Mouse (Mus musculus): ENCODE data around the gene Olfr1348. TPM values are rescaled to one million over a fixed set of nuclear protein-coding genes. Genes with fewer than 3 reads are reported as not detected.
"Not testable (repeated sequence)": the region's sequence is repeated elsewhere in the genome, so short reads cannot be mapped to it uniquely, and the experiment has no call there.

Gene Olfr1348
- not detected in 2 replicates for polyA plus RNA-seq (2014; fragmentation: Nextera tagmentation; extraction: Ambion mirVana)

DNA sequence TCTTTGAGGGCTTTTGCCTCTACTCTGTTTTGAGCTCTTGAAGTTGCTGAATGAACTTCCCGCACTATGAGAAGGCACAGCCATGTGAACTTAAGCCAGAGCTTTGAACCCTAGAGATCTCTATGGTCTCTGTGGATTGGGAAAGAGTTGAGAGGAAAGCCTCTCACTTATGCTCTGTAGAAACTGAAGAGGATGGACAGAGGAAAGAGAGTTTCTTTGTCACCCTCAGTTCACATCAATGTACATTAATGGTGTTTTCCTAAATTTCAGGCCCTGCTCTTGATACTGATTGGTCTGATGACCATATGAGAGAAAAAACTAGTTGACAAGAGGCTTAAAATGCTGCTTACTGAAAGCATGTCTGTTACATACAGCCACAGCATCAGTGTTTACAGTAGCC lies at the start of gene Olfr1348:
Gene Olfr1348 (minus strand): TSS at position 101 of the 400 bp plus-strand sequence.
- no peaks in the 10 kb centered on the region for H3K4me1 ChIP-seq (replicated peaks; ENCODE audit: control insufficient read depth, insufficient read depth, low read length)
- no peaks in the 10 kb centered on the region for H3K9me3 ChIP-seq (ENCODE audit: control insufficient read depth, low read length)
- no peak within 1 kb of the TSS for H3K4me2 ChIP-seq
- H3K36me3 ChIP-seq (ENCODE audit: control insufficient read depth, insufficient read depth, low read length): no peaks in the 10 kb centered on the region
- H3K4me3 ChIP-seq (ENCODE audit: low read depth, low read length): no peak within 1 kb of the TSS
- H3K9ac ChIP-seq (ENCODE audit: low read depth, low read length): no peak within 1 kb of the TSS
- ATAC-seq (replicated peaks; ENCODE audit: low FRiP score): no peak
- H3K27ac ChIP-seq (ENCODE audit: low read depth, low read length): no peak within 1 kb of the TSS
- no peak for DNase-seq (ENCODE audit: low spot score)
- 88% methylated on average over 1 of the region's 1 CpGs for WGBS
- H3K27me3 ChIP-seq (replicated peaks; ENCODE audit: control insufficient read depth, insufficient read depth, low read length): no peaks in the 10 kb centered on the region

DNA sequence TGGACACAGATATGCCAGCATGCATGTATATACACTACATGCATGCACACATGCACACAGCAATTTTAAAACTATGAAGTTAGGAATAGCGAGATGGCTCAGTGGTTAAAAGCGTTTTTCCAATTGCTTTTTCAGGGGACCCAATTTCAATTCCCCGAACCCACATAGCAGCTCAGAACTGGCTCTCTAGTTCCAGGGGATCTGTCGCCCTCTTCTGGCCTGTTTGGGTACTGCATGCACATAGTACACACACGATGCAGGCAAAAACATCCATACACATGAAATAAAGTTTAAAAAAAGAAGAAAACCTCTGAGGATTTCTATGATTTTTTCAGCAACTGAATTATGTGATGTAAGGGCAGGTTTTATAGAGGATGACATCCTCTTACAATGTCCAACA lies 17.6 kb upstream of the Olfr1348 start:
- Histone ChIP-seq H3K9me3 (ENCODE audit: control insufficient read depth, low read length) (0 out of 2 replicates have a peak, but pooled peaks cover 3% of the 10 kb centered on the region), H3K27ac (ENCODE audit: low read depth, low read length) (no peak overlapping the region), H3K9ac (ENCODE audit: low read depth, low read length) (no peak overlapping the region), H3K27me3 (replicated peaks; ENCODE audit: control insufficient read depth, insufficient read depth, low read length) (no peaks in the 10 kb centered on the region), H3K36me3 (ENCODE audit: control insufficient read depth, insufficient read depth, low read length) (no peaks in the 10 kb centered on the region), H3K4me2 (no peak overlapping the region), H3K4me1 (replicated peaks; ENCODE audit: control insufficient read depth, insufficient read depth, low read length) (no peaks in the 10 kb centered on the region), H3K4me3 (ENCODE audit: low read depth, low read length) (no peak overlapping the region)
- no peak for ATAC-seq (replicated peaks; ENCODE audit: low FRiP score)
- 63% methylated on average over 5 of the region's 5 CpGs for WGBS
- no peak for DNase-seq (ENCODE audit: low spot score)

DNA sequence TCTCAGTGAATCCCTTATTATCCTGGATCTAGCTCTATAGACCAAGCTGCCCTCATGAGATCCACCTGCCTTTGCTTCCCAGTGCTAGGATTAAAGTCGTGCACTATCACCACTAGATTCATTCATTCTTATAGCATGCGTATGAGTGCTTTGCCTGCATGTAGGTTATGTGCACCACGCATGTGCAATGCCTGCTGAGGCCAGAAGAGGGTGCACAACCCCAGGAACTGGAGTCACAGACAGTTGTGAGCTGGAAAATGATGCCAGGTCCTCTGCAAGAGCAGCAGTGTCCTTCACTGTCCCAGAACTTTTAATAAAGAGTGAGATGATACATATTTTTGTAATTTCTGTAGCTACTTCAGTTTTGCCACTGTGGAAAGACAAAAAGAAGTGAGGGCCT lies 16.5 kb upstream of the Olfr1348 start:
- Histone ChIP-seq H3K9me3 (ENCODE audit: control insufficient read depth, low read length) (0 out of 2 replicates have a peak, but pooled peaks cover 3% of the 10 kb centered on the region), H3K4me1 (replicated peaks; ENCODE audit: control insufficient read depth, insufficient read depth, low read length) (no peaks in the 10 kb centered on the region), H3K36me3 (ENCODE audit: control insufficient read depth, insufficient read depth, low read length) (no peaks in the 10 kb centered on the region), H3K27ac (ENCODE audit: low read depth, low read length) (no peak overlapping the region), H3K9ac (ENCODE audit: low read depth, low read length) (no peak overlapping the region), H3K4me3 (ENCODE audit: low read depth, low read length) (no peak overlapping the region), H3K4me2 (no peak overlapping the region), H3K27me3 (replicated peaks; ENCODE audit: control insufficient read depth, insufficient read depth, low read length) (no peaks in the 10 kb centered on the region)
- DNase-seq (ENCODE audit: low spot score) (no peak), ATAC-seq (replicated peaks; ENCODE audit: low FRiP score) (no peak)
- 57% methylated on average over 3 of the region's 3 CpGs for WGBS

DNA sequence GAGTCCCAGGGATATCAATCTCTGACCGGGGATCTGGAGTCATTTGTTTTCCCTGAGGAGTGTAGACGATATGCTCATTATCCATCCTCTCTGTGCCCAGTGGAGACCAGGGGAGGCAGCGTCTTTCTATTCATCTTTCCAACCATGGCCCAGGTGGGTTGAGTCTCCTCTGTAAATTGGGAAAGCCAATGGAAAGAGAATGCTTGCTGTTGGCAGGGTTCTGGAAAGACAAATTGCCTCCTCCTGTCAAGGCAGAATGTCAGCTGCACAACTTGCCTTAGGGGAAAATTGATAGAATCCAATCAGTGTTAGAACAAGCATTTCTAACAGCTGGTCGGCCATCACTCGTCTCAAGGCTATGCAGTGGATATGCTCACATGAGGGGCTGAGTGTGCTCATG lies 14.3 kb upstream of the Olfr1348 start, which contains the start of gene Olfr1349:
Gene Olfr1349 (minus strand): TSS at position 101 of the 400 bp plus-strand sequence.
- Histone ChIP-seq H3K36me3 (ENCODE audit: control insufficient read depth, insufficient read depth, low read length) (no peaks in the 10 kb centered on the region), H3K4me3 (ENCODE audit: low read depth, low read length) (no peak within 1 kb of the TSS), H3K4me1 (replicated peaks; ENCODE audit: control insufficient read depth, insufficient read depth, low read length) (no peaks in the 10 kb centered on the region), H3K9ac (ENCODE audit: low read depth, low read length) (no peak within 1 kb of the TSS), H3K9me3 (ENCODE audit: control insufficient read depth, low read length) (0 out of 2 replicates have a peak, but pooled peaks cover 3% of the 10 kb centered on the region), H3K27ac (ENCODE audit: low read depth, low read length) (no peak within 1 kb of the TSS), H3K27me3 (replicated peaks; ENCODE audit: control insufficient read depth, insufficient read depth, low read length) (no peaks in the 10 kb centered on the region), H3K4me2 (no peak within 1 kb of the TSS)
- WGBS: 81% methylated on average over 5 of the region's 5 CpGs
- no peak for ATAC-seq (replicated peaks; ENCODE audit: low FRiP score)
- no peak for DNase-seq (ENCODE audit: low spot score)

DNA sequence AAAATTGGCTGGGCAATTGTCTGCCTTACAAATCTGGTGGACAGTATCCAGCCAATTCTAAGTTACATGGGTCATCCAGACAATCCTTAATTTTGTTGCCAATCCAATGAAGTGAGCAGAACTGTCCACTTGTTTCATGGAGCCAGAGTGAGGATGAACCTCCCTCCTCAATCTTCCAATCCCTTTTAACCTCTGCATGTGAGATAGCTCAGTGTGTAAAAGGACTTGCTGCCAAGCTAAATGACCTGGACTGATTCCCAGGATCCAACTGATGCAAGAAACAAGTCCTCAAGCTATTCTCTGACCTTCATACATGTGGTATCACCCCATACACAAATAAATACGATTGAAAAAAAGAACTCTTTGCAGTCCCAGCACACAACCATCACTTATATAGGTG lies 13.1 kb upstream of the Olfr1348 start:
- WGBS: 17% methylated on average over 1 of the region's 1 CpGs
- H3K9ac ChIP-seq (ENCODE audit: low read depth, low read length): no peak overlapping the region
- no peak for DNase-seq (ENCODE audit: low spot score)

DNA sequence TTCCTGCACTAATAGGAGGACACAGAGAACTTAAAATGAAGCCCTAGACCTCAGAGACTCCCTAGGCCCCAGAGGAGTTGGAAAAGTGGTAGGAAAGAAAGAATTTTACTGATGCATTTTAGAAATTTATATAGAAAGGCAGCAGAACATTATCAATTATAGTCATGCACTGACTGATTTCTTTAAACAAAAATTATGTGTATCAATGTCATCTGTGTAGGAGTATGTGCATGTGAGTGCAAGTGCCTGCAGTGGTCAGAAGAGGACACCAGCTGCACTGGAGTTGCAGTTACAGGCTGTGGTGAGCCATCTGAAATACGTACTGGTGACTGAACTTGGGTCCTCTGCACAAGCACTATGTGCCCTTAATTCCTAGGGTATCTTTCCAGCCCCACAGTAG lies 8.9 kb downstream of the Olfr1348 start, which contains the start of gene Olfr1347:
Gene Olfr1347 (minus strand): TSS at position 101 of the 400 bp plus-strand sequence.
- H3K27ac ChIP-seq (ENCODE audit: low read depth, low read length): no peak within 1 kb of the TSS
- no peak for ATAC-seq (replicated peaks; ENCODE audit: low FRiP score)
- no peaks in the 10 kb centered on the region for H3K4me1 ChIP-seq (replicated peaks; ENCODE audit: control insufficient read depth, insufficient read depth, low read length)
- H3K9ac ChIP-seq (ENCODE audit: low read depth, low read length): no peak within 1 kb of the TSS
- H3K4me3 ChIP-seq (ENCODE audit: low read depth, low read length): no peak within 1 kb of the TSS
- H3K36me3 ChIP-seq (ENCODE audit: control insufficient read depth, insufficient read depth, low read length): no peaks in the 10 kb centered on the region
- 29% methylated on average over 1 of the region's 1 CpGs for WGBS
- 0 out of 2 replicates have a peak, but pooled peaks cover 4% of the 10 kb centered on the region for H3K9me3 ChIP-seq (ENCODE audit: control insufficient read depth, low read length)
- DNase-seq (ENCODE audit: low spot score): no peak
- no peak within 1 kb of the TSS for H3K4me2 ChIP-seq
- H3K27me3 ChIP-seq (replicated peaks; ENCODE audit: control insufficient read depth, insufficient read depth, low read length): no peaks in the 10 kb centered on the region

More for the DNA sequence above, 13.1 kb upstream of the Olfr1348 start:
- no peak overlapping the region for H3K4me3 ChIP-seq (ENCODE audit: low read depth, low read length)
- no peaks in the 10 kb centered on the region for H3K36me3 ChIP-seq (ENCODE audit: control insufficient read depth, insufficient read depth, low read length)
- H3K27me3 ChIP-seq (replicated peaks; ENCODE audit: control insufficient read depth, insufficient read depth, low read length): no peaks in the 10 kb centered on the region
- no peaks in the 10 kb centered on the region for H3K4me1 ChIP-seq (replicated peaks; ENCODE audit: control insufficient read depth, insufficient read depth, low read length)
- H3K4me2 ChIP-seq: no peak overlapping the region
- H3K27ac ChIP-seq (ENCODE audit: low read depth, low read length): no peak overlapping the region
- 0 out of 2 replicates have a peak, but pooled peaks cover 5% of the 10 kb centered on the region for H3K9me3 ChIP-seq (ENCODE audit: control insufficient read depth, low read length)
- no peak for ATAC-seq (replicated peaks; ENCODE audit: low FRiP score)

DNA sequence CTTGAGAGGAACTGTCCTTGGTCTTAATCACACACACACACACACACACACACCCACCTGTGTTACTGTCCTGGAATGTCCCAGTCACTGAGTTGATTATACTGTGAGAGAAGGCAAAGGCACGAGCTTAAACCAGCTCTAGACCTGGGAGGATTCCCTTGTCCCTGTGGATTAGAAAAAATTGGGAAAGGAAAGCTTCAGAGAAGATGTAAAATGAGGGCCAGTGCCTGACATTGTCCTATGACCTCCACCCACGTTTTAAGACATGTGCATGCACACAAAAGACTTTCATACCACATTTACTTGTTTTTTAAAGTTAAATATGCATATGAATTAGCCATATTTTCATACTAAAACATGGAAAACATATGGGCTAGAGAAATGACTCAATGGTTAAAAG lies 21.7 kb downstream of the Olfr1348 start, which contains the start of gene Olfr5:
Gene Olfr5 (minus strand): TSS at position 101 of the 400 bp plus-strand sequence.
- H3K36me3 ChIP-seq (ENCODE audit: control insufficient read depth, insufficient read depth, low read length): no peaks in the 10 kb centered on the region
- no peaks in the 10 kb centered on the region for H3K4me1 ChIP-seq (replicated peaks; ENCODE audit: control insufficient read depth, insufficient read depth, low read length)
- DNase-seq (ENCODE audit: low spot score): no peak
- no peak within 1 kb of the TSS for H3K4me2 ChIP-seq
- no peak for ATAC-seq (replicated peaks; ENCODE audit: low FRiP score)
- whole genome bisulfite sequencing: 26% methylated on average over 2 of the region's 2 CpGs
- H3K9ac ChIP-seq (ENCODE audit: low read depth, low read length): no peak within 1 kb of the TSS
- H3K27me3 ChIP-seq (replicated peaks; ENCODE audit: control insufficient read depth, insufficient read depth, low read length): no peaks in the 10 kb centered on the region
- no peak within 1 kb of the TSS for H3K4me3 ChIP-seq (ENCODE audit: low read depth, low read length)
- H3K9me3 ChIP-seq (ENCODE audit: control insufficient read depth, low read length): peaks cover 3% of the 10 kb centered on the region; the same call in 1 of the 2 replicates
- H3K27ac ChIP-seq (ENCODE audit: low read depth, low read length): no peak within 1 kb of the TSS

DNA sequence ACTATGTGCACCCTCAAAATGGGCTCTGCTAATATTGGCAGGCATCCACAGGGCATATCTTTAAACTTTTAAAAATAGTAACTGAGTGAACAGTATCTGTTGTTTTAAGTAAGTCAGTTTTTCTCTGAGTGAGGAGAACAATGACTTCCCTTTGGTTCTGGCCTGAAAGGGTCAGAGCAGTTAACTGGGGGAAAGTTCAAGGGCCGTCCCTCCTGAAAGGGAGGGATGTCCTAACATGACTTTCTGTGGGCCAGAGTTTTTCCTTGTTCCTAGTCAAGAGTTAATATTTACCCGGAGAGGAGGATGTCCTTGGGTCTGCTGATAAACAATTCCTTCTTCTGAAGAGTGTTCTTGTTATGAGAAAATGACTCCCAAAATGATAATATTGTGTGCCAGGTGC lies 30.9 kb downstream of the Olfr1348 start:
- not testable (repeated sequence) for ATAC-seq (replicated peaks; ENCODE audit: low FRiP score); H3K4me2 ChIP-seq; H3K27ac ChIP-seq (ENCODE audit: low read depth, low read length); DNase-seq (ENCODE audit: low spot score); H3K36me3 ChIP-seq (ENCODE audit: control insufficient read depth, insufficient read depth, low read length); H3K27me3 ChIP-seq (replicated peaks; ENCODE audit: control insufficient read depth, insufficient read depth, low read length); H3K9me3 ChIP-seq (ENCODE audit: control insufficient read depth, low read length); H3K9ac ChIP-seq (ENCODE audit: low read depth, low read length); H3K4me3 ChIP-seq (ENCODE audit: low read depth, low read length); H3K4me1 ChIP-seq (replicated peaks; ENCODE audit: control insufficient read depth, insufficient read depth, low read length)
- 63% methylated on average over 2 of the region's 2 CpGs for WGBS

DNA sequence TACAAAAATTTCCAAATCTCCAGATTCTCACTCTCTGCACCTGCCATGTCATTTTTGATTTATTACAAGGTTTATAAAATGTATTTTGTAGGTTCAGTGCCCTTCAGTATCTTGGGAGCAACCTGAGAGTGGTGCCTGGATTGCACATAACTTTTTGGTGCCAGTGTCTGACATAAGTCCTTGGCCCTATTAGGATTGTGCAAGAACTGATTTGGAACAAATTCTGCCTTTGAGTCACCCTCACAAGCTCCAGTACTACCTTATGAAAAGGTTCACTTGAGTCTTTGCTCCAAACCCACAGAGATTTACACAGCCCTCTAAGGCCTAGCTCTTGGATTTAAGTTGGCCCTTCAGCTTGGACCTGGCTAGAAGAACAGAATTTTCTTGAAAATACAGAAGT lies 41.6 kb downstream of the Olfr1348 start, which contains the start of gene Olfr1346:
Gene Olfr1346 (plus strand): TSS at position 151 of the 400 bp plus-strand sequence.
- Histone ChIP-seq H3K4me1 (replicated peaks; ENCODE audit: control insufficient read depth, insufficient read depth, low read length) (no peaks in the 10 kb centered on the region), H3K27ac (ENCODE audit: low read depth, low read length) (no peak within 1 kb of the TSS), H3K36me3 (ENCODE audit: control insufficient read depth, insufficient read depth, low read length) (no peaks in the 10 kb centered on the region), H3K27me3 (replicated peaks; ENCODE audit: control insufficient read depth, insufficient read depth, low read length) (no peaks in the 10 kb centered on the region), H3K4me2 (no peak within 1 kb of the TSS), H3K4me3 (ENCODE audit: low read depth, low read length) (no peak within 1 kb of the TSS), H3K9ac (ENCODE audit: low read depth, low read length) (no peak within 1 kb of the TSS), H3K9me3 (ENCODE audit: control insufficient read depth, low read length) (no peaks in the 10 kb centered on the region)
- no peak for ATAC-seq (replicated peaks; ENCODE audit: low FRiP score)
- no peak for DNase-seq (ENCODE audit: low spot score)
